Mouse (Mus musculus) cerebellum, adult 2 months (tissue): ENCODE measurements around the gene Mtmr3. TPM values are rescaled to one million over a fixed set of nuclear protein-coding genes. Genes with fewer than 3 reads are reported as not detected.

Experiments used
- DNase-seq, 2 experiments: peaks; one replicate each; pipeline ENCODE4 v3.0.0; 2021
- H3K27ac ChIP-seq: fragments of 200-500 bp; 2 replicates; pipeline ENCODE4 v1.5.1; 2012; ENCODE audit warnings: low read length, control low read depth, inconsistent platforms; ENCODE audit not compliant: insufficient read depth
- H3K27me3 ChIP-seq: fragments of 200-500 bp; 2 replicates; pipeline ENCODE4 v1.6.1; 2012; ENCODE audit warnings: inconsistent platforms, mild to moderate bottlenecking, low read length, moderate library complexity; ENCODE audit not compliant: control insufficient read depth, insufficient read depth
- H3K4me1 ChIP-seq: fragments of 200-500 bp; 2 replicates; pipeline ENCODE4 v1.6.1; 2011; ENCODE audit warnings: low read length; ENCODE audit not compliant: control insufficient read depth, insufficient read depth
- H3K4me3 ChIP-seq: fragments of 200-500 bp; replicated peaks from 2 replicates; pipeline ENCODE3; 2011; ENCODE audit warnings: mild to moderate bottlenecking, low read depth, low read length, control low read depth; ENCODE audit not compliant: insufficient read depth
- CTCF ChIP-seq: fragments of 200-500 bp; IDR thresholded peaks from 2 replicates; pipeline ENCODE4 v1.5.1; 2011; ENCODE audit warnings: low read depth, mild to moderate bottlenecking, control low read depth, low read length, moderate library complexity, borderline replicate concordance; ENCODE audit not compliant: insufficient read depth
- POLR2A ChIP-seq: fragments of 200-500 bp; IDR thresholded peaks from 2 replicates; pipeline ENCODE4 v1.6.1; 2011; ENCODE audit warnings: low read length, control low read depth, borderline replicate concordance; ENCODE audit not compliant: insufficient read depth
- WGBS: fragments of 180-500 bp; shearing (Covaris S2); methylation state at CpG from one replicate; pipeline ENCODE4 v1.1.7; 2018; 5-methylcytosine and 5-hydroxymethylcytosine counted together
- polyA plus RNA-seq: library from polyadenylated mRNA; depleted of rRNA; stranded (reverse); fragments of >200 nt; gene quantifications from 2 replicates; pipeline ENCODE4 v1.2.3, GENCODE M21; 2012

Gene Mtmr3
- polyA plus RNA-seq, 1 experiment = 44.4 TPM

DNA sequence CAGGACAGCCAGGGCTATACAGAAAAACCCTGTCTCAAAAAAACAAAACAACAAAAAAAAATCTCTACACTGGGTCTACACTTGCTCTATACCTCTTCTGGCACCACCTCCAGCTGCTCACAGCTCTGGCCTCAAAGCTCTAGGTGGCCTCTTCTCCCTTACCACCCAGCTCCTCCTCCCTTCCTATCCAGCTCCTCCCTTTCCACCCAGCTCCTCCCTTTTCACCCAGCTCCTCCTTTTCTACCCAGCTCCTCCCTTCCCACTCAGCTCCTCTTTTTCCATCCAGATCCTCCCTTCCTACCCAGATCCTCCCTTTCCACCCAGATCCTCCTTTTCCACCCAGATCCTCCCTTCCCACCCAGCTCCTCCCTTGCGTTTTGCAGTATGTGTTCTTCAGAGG is 127.2 kb downstream of the Mtmr3 start:
- no peak for TF ChIP-seq POLR2A
- no peak for TF ChIP-seq CTCF
- WGBS = 93% methylated on average over 1 of the region's 1 CpGs
- no peak overlapping the region for H3K27ac ChIP-seq
- no peak for DNase-seq
- no peaks in the 10 kb centered on the region for H3K27me3 ChIP-seq
- no peaks in the 10 kb centered on the region for H3K4me1 ChIP-seq
- H3K4me3 ChIP-seq = no peak overlapping the region

DNA sequence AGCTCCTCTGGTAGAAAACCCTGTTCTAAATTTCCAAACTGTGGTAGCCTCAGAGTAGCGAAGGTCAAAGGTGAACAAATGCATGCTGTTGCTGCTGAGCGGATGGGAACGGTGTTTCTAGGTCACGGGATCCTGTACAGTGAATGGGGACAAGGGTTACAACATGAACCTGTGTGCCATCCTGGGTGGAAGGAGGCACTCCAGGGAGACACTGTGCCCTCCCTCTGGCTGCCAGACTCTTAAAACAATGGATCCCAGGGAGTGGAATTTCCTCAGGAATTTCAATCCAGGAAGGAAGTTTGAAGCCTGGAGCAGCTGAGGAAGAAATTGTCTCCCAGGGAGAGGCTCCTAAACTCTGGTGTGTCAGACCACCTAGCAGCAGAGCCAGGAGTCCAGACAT is 128.5 kb downstream of the Mtmr3 start:
- 64% methylated on average over 4 of the region's 4 CpGs for WGBS
- H3K27ac ChIP-seq = no peak overlapping the region
- H3K27me3 ChIP-seq = no peaks in the 10 kb centered on the region
- no peaks in the 10 kb centered on the region for H3K4me1 ChIP-seq
- H3K4me3 ChIP-seq = no peak overlapping the region
- DNase-seq = no peak
- no peak for TF ChIP-seq CTCF
- TF ChIP-seq POLR2A = no peak

DNA sequence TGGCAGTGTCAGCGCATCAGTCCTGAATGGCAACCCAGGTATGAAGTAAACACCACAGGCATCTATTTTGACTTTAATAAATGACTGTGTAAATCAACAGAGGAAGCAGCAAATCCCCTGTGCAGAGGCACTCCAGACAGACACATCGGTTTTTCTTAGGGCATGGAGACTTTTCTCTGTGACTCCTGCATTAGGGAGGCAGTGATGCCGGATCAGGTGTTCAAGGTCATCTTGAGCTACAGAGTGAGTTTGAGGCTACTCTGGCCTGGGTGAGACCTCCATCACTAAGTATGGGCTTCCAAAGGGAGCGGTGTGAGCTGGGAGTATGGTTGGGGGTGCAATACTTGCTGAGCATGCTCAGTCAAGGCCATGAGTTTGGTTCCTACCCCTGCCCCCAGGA is 130.0 kb downstream of the Mtmr3 start:
- no peaks in the 10 kb centered on the region for H3K4me1 ChIP-seq
- no peaks in the 10 kb centered on the region for H3K27me3 ChIP-seq
- TF ChIP-seq POLR2A (no peak), CTCF (no peak)
- 92% methylated on average over 4 of the region's 4 CpGs for WGBS
- H3K27ac ChIP-seq = no peak overlapping the region
- no peak for DNase-seq
- no peak overlapping the region for H3K4me3 ChIP-seq

- TF ChIP-seq CTCF (no peak), POLR2A (no peak)
- Histone ChIP-seq H3K27ac (no peak overlapping the region), H3K4me3 (no peak overlapping the region), H3K4me1 (no peaks in the 10 kb centered on the region), H3K27me3 (no peaks in the 10 kb centered on the region)
- no peak for DNase-seq
- WGBS = 91% methylated on average over 1 of the region's 1 CpGs
Measured at GRCm38 (mm10) chr11:4464186-4464585, 130.5 kb downstream of the Mtmr3 start.

- H3K4me1 ChIP-seq = no peaks in the 10 kb centered on the region
- 50% methylated on average over 2 of the region's 2 CpGs for WGBS
- no peaks in the 10 kb centered on the region for H3K27me3 ChIP-seq
- TF ChIP-seq CTCF (no peak), POLR2A (no peak)
- no peak for DNase-seq
- no peak overlapping the region for H3K27ac ChIP-seq
- H3K4me3 ChIP-seq = no peak overlapping the region
Measured at GRCm38 (mm10) chr11:4462868-4463267, 131.8 kb downstream of the Mtmr3 start.

DNA sequence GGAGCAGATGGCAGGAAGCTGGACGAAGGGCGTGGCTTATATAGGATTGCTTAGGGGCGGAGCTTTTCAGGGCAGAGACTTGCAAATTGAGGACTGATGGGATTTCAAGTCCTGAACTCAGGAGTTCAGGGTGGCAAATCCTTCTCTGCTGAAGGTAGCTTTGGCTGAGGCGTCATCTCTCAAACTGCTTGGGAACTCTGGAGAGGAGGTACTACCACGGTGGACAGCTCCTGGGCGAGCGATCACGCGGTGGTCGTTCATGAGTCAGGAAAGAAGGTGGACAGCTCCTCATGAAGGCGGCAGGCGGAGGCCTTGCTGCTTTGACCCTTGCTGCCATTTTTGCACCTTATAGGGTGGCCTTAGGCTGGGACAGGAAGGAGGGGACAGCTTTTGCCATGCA is 133.5 kb downstream of the Mtmr3 start:
- H3K4me1 ChIP-seq = no peaks in the 10 kb centered on the region
- DNase-seq = no peak
- TF ChIP-seq POLR2A (no peak), CTCF (no peak)
- no peak overlapping the region for H3K27ac ChIP-seq
- no peaks in the 10 kb centered on the region for H3K27me3 ChIP-seq
- WGBS = 45% methylated on average over 12 of the region's 12 CpGs
- H3K4me3 ChIP-seq = no peak overlapping the region

DNA sequence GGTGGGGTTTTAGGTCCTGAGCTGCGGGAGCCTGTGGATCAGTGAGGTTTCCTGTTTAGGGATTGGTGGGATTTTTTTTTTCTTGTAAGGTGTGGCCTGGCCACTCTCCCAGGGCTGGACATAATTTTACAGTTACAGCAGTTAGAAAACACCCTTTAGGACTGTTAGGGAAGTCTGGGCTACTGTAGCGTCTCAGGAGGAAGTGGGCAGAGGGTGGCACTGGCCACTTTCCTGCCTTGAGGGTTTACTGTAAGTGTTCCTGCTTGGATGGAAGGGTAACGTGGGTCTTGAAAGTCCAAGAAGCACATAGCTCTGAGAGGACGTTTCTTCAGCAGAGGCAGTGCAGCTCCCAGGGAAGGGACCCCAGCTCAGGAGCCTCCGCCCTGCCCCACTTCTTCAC is 134.0 kb downstream of the Mtmr3 start:
- no peak for DNase-seq
- Histone ChIP-seq H3K27me3 (no peaks in the 10 kb centered on the region), H3K27ac (no peak overlapping the region), H3K4me3 (no peak overlapping the region), H3K4me1 (no peaks in the 10 kb centered on the region)
- TF ChIP-seq POLR2A = no peak
- no peak for TF ChIP-seq CTCF
- WGBS = 68% methylated on average over 5 of the region's 5 CpGs

- TF ChIP-seq POLR2A (no peak), CTCF (no peak)
- WGBS = 67% methylated on average over 8 of the region's 8 CpGs
- H3K27ac ChIP-seq = no peak overlapping the region
- H3K4me3 ChIP-seq = no peak overlapping the region
- DNase-seq = no peak
- no peaks in the 10 kb centered on the region for H3K27me3 ChIP-seq
- H3K4me1 ChIP-seq = no peaks in the 10 kb centered on the region
Measured at GRCm38 (mm10) chr11:4454895-4455535, 139.6 kb downstream of the Mtmr3 start.
